Mouse (Mus musculus) liver, postnatal 0 days (tissue): ENCODE data around the gene Utrn. TPM values are rescaled to one million over a fixed set of nuclear protein-coding genes. Genes with fewer than 3 reads are reported as not detected.
A peak's percentile ranks its signal among the peaks of the same experiment; 100 is the strongest.

Experiments used
- ATAC-seq: fragments of 200-750 bp; cut with Nextera tagmentation; 2 replicates; pipeline ENCODE4 v1.8.0; 2017; ENCODE audit warnings: mild to moderate bottlenecking, moderate library complexity
- DNase-seq: peaks from one replicate; pipeline ENCODE4 v3.0.0-alpha.2; 2016
- H3K27ac ChIP-seq: fragments of 300-500 bp; sonication (generic); 2 replicates; pipeline ENCODE4 v1.5.1; 2014; ENCODE audit warnings: antibody characterized with exemption, moderate library complexity, mild to moderate bottlenecking, low read depth
- H3K27me3 ChIP-seq: fragments of 300-500 bp; sonication (generic); 2 replicates; pipeline ENCODE4 v1.6.1; 2014; ENCODE audit warnings: low read length, control low read depth, mixed read lengths; ENCODE audit not compliant: insufficient read depth
- H3K36me3 ChIP-seq: fragments of 300-500 bp; sonication (generic); replicated peaks from 2 replicates; pipeline ENCODE4 v1.6.1; 2014; ENCODE audit warnings: mild to moderate bottlenecking, control low read depth, low read length, moderate library complexity, mixed read lengths; ENCODE audit not compliant: insufficient read depth
- H3K4me1 ChIP-seq: fragments of 300-500 bp; sonication (generic); 2 replicates; pipeline ENCODE4 v1.6.1; 2014; ENCODE audit warnings: antibody characterized with exemption, mild to moderate bottlenecking, control low read depth; ENCODE audit not compliant: insufficient read depth
- H3K4me2 ChIP-seq: fragments of 300-500 bp; sonication (generic); 2 replicates; pipeline ENCODE4 v1.6.1; 2014; ENCODE audit warnings: low read depth, mild to moderate bottlenecking, low read length, moderate library complexity, mixed read lengths
- H3K4me3 ChIP-seq: fragments of 300-500 bp; sonication (generic); 2 replicates; pipeline ENCODE4 v1.5.1; 2014; ENCODE audit warnings: low read depth, low read length
- H3K9ac ChIP-seq: fragments of 300-500 bp; sonication (generic); replicated peaks from 2 replicates; pipeline ENCODE4 v1.6.1; 2014; ENCODE audit warnings: mild to moderate bottlenecking, moderate library complexity
- H3K9me3 ChIP-seq: fragments of 300-500 bp; sonication (generic); 2 replicates; pipeline ENCODE4 v1.6.1; 2016; ENCODE audit warnings: mild to moderate bottlenecking, control low read depth, low read length, mixed read lengths
- CTCF ChIP-seq: sonication (generic); IDR thresholded peaks from 2 replicates; pipeline ENCODE4 v1.5.1; 2016; ENCODE audit warnings: antibody characterized with exemption, low read depth
- EP300 ChIP-seq: IDR thresholded peaks from 2 replicates; pipeline ENCODE4 v1.6.1; 2016; ENCODE audit warnings: antibody characterized with exemption, low read depth, mild to moderate bottlenecking
- WGBS: fragments of 180-500 bp; shearing (Covaris S2); extraction: QIAGEN DNeasy Blood & Tissue Kit; methylation state at CpG from one replicate; pipeline ENCODE4 v1.1.7; 2014; ENCODE audit not compliant: insufficient replicate concordance; 5-methylcytosine and 5-hydroxymethylcytosine counted together
- polyA plus RNA-seq: library from polyadenylated mRNA; unstranded; fragments of >200 nt; fragmentation: Nextera tagmentation; extraction: Ambion mirVana; gene quantifications from 2 replicates; pipeline ENCODE4 v1.2.1, GENCODE M21; 2015

The Utrn gene
- polyA plus RNA-seq, 1 experiment from 2014 or later, result 9.7 TPM

- 32% methylated on average over 5 of the region's 5 CpGs for WGBS
- Histone ChIP-seq H3K36me3 (peaks cover under 1% of the 10 kb centered on the region; the same call in 1 of the 2 replicates), H3K9me3 (no peaks in the 10 kb centered on the region), H3K9ac (no peak overlapping the region), H3K4me1 (peaks cover 4% of the 10 kb centered on the region), H3K27ac (no peak overlapping the region), H3K4me3 (no peak overlapping the region), H3K27me3 (no peaks in the 10 kb centered on the region), H3K4me2 (no peak overlapping the region)
- ATAC-seq, result no peak; the same call in 1 of the 2 replicates
- TF ChIP-seq CTCF (no peak), EP300 (no peak)
- peak; percentile 25 for DNase-seq
These were observed 140.1 kb downstream of the Utrn start for GRCm38 (mm10) chr10:12729033-12729432.

GRCm38 (mm10) chr10:12727881-12728280 is 141.3 kb downstream of the Utrn start:
- WGBS, result 81% methylated on average over 3 of the region's 3 CpGs
- no peak overlapping the region for H3K9ac ChIP-seq
- DNase-seq (no peak), ATAC-seq (no peak)
- peaks cover 4% of the 10 kb centered on the region for H3K4me1 ChIP-seq
- no peak overlapping the region for H3K27ac ChIP-seq
- no peak overlapping the region for H3K4me2 ChIP-seq
- no peaks in the 10 kb centered on the region for H3K27me3 ChIP-seq
- no peaks in the 10 kb centered on the region; the same call in 1 of the 2 replicates for H3K36me3 ChIP-seq
- no peak for TF ChIP-seq CTCF
- no peak for TF ChIP-seq EP300
- no peak overlapping the region for H3K4me3 ChIP-seq
- no peaks in the 10 kb centered on the region for H3K9me3 ChIP-seq

- Histone ChIP-seq H3K9me3 (no peaks in the 10 kb centered on the region), H3K9ac (no peak overlapping the region), H3K4me1 (peaks cover 4% of the 10 kb centered on the region; the same call in 1 of the 2 replicates), H3K27me3 (no peaks in the 10 kb centered on the region), H3K36me3 (no peaks in the 10 kb centered on the region; the same call in 1 of the 2 replicates), H3K4me3 (no peak overlapping the region), H3K27ac (no peak overlapping the region), H3K4me2 (no peak overlapping the region)
- DNase-seq (no peak), ATAC-seq (peak; percentile 72)
- WGBS, result 74% methylated on average over 13 of the region's 13 CpGs
- no peak for TF ChIP-seq EP300
- no peak for TF ChIP-seq CTCF
These were observed 143.0 kb downstream of the Utrn start for GRCm38 (mm10) chr10:12726041-12726608.

DNA sequence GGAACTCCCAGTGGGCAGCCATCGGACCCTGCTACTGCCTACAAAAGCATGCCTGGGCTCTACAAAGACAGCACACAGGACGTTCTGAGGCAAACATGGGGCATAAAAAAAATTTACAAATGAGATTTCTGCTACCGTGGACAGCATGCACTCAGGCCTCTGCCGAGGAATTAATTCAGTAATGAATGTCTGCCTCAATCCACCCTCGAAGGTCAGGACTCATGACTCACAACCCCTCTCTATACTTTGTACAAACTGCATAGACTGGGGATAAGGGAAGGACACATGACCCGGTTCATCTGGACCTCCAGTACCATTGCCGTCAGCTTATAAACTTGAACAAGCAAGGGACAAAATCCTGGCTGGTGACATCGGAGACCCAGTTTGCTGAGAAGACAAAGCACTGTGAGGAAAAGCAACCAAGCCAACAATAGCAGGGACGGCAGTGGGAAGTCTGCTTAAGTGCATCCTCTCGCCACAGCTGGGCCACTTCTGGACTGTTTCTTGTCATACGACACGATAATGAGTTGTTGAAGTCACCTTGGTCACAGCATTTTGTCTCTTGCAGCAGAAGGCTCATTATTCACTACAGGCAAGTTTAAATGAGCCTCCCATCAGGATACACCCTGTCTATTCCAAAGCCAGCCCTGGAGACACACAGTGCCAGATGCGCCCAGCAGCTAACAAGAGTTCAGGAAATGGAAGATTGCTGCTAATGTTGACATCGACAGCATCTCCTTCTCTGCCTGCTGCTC is 144.7 kb downstream of the Utrn start:
- Histone ChIP-seq H3K4me3 (no peak overlapping the region), H3K27ac (no peak overlapping the region), H3K9ac (no peak overlapping the region), H3K9me3 (no peaks in the 10 kb centered on the region), H3K27me3 (no peaks in the 10 kb centered on the region), H3K4me1 (peaks cover 4% of the 10 kb centered on the region; the same call in 1 of the 2 replicates), H3K36me3 (peaks cover 5% of the 10 kb centered on the region), H3K4me2 (no peak overlapping the region)
- ATAC-seq (no peak), DNase-seq (no peak)
- no peak for TF ChIP-seq CTCF
- TF ChIP-seq EP300, result no peak
- 84% methylated on average over 14 of the region's 14 CpGs for WGBS

GRCm38 (mm10) chr10:12723269-12723668 is 145.9 kb downstream of the Utrn start:
- Histone ChIP-seq H3K36me3 (peaks cover 11% of the 10 kb centered on the region), H3K4me1 (peaks cover 4% of the 10 kb centered on the region; the same call in 1 of the 2 replicates), H3K27ac (no peak overlapping the region), H3K9me3 (no peaks in the 10 kb centered on the region), H3K9ac (no peak overlapping the region), H3K4me3 (no peak overlapping the region), H3K27me3 (no peaks in the 10 kb centered on the region), H3K4me2 (no peak overlapping the region)
- DNase-seq, result no peak
- no peak for ATAC-seq
- 48% methylated on average over 3 of the region's 3 CpGs for WGBS
- TF ChIP-seq EP300 (peak; percentile 79), CTCF (no peak)

- no peak for TF ChIP-seq EP300
- TF ChIP-seq CTCF, result no peak
- no peak for ATAC-seq
- 88% methylated on average over 2 of the region's 2 CpGs for WGBS
These were observed 147.1 kb downstream of the Utrn start for GRCm38 (mm10) chr10:12722111-12722510.

More at GRCm38 (mm10) chr10:12722111-12722510, 147.1 kb downstream of the Utrn start:
- Histone ChIP-seq H3K36me3 (peaks cover 11% of the 10 kb centered on the region), H3K27ac (no peak overlapping the region), H3K4me2 (no peak overlapping the region), H3K27me3 (no peaks in the 10 kb centered on the region), H3K9ac (no peak overlapping the region), H3K4me1 (peaks cover 4% of the 10 kb centered on the region; the same call in 1 of the 2 replicates), H3K4me3 (no peak overlapping the region), H3K9me3 (no peaks in the 10 kb centered on the region)
- no peak for DNase-seq
